31 mouse cellular contexts compared by ENCODE assay signal in the genomic region with DNA sequence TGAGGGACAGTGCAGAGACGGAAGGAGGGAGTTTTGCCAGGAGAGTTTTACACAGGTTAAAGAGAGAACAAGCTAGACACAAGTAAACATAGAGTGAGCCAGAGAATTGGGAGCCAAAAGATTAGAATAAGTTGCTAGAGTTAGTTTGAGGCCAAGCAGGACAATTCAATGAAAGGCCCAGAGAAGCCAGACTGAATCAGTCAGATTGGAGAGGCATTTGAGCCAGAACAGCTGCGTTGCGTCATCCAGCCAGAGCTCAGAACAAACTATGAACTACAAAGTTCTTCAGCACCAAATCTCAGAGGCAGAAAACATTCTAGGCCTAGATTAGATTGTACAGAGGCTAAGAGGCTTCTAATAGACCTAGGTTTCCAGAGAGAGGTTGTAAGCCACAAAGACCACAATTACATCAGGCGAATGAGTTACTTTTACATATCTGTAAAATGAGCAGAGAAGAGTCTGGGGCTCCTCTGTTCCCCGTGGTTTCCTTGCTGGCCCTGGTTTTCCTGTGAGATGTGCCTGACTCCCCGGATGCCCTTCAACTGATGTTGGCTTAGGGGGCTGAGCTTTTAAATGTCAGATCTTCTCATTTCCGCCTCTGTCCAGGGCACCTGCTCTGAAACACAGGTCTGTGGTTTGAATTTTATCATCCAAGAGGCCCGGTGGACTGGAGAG. TPM values are rescaled to one million over a fixed set of nuclear protein-coding genes. Genes with fewer than 3 reads are reported as not detected.
DNase-seq lines count a peak whose midpoint lies in the region; ATAC-seq and TF ChIP-seq lines count a peak whose summit lies in the region.
"Had no signal": no experiment of that assay in that cellular context is flagged by ENCODE, and none has a peak within 500 bp of the region (broad histone marks: within the 10 kb centered on the region; RNA-seq: fewer than 3 reads in every experiment).

No protein-coding gene starts in this region.

- DNase-seq in kidney, postnatal 0 days (ENCODE audit: low spot score), result peak; percentile 15
- no peak for DNase-seq in kidney, adult 2 months
- DNase-seq in CD4-positive helper T cell, adult 2 months (ENCODE audit: low read depth, low spot score), result peak; percentile 52
- no peak for DNase-seq in cerebellum, postnatal 10 days
- DNase-seq in spleen, postnatal 14 days (ENCODE audit: low spot score in 2 of 2), result no peak
- no peak for DNase-seq in adrenal gland, postnatal 4 days (ENCODE audit: low spot score in 2 of 2)
- DNase-seq: adrenal gland, adult 2 months; cerebellum, adult 11-12 months; cerebellum, postnatal 25 days; kidney, adult 11 months; kidney, postnatal 10 days; layer of hippocampus, adult 9-11 months; left cerebral cortex, postnatal 4 days; liver; lung, adult 18-20 months; lung, postnatal 36 days; right cerebral cortex, postnatal 14 days; spleen, adult 18-20 months had no signal

- no peaks in the 10 kb centered on the region for H3K27me3 ChIP-seq in kidney, postnatal 0 days (ENCODE audit: insufficient read depth, low read length)
- H3K27me3 ChIP-seq in kidney, adult 2 months (replicated peaks; ENCODE audit: control insufficient read depth, insufficient read depth, low read length), result no peaks in the 10 kb centered on the region
- H3K27me3 ChIP-seq in myocyte (ENCODE audit: control insufficient read depth, insufficient read depth, insufficient read length), result no peaks in the 10 kb centered on the region
- H3K27me3 ChIP-seq: CH12.LX; embryonic facial prominence, embryonic 15.5 days; heart, embryonic 15.5 days; neural tube, embryonic 12.5 days; stomach, embryonic 15.5 days had no signal

- H3K9me3 ChIP-seq in kidney, postnatal 0 days (replicated peaks; ENCODE audit: low read length), result no peaks in the 10 kb centered on the region
- H3K9me3 ChIP-seq: embryonic facial prominence, embryonic 15.5 days; heart, embryonic 15.5 days; neural tube, embryonic 12.5 days; stomach, embryonic 15.5 days had no signal

- WGBS in kidney, postnatal 0 days, result 82% methylated on average over 8 of the region's 8 CpGs
- WGBS in kidney, adult 2 months, result 87% methylated on average over 8 of the region's 8 CpGs

- H3K27ac ChIP-seq in kidney, postnatal 0 days, result no peak overlapping the region
- H3K27ac ChIP-seq in kidney, adult 2 months (ENCODE audit: insufficient read depth, low read depth, low read length), result no peak overlapping the region
- H3K27ac ChIP-seq: embryonic facial prominence, embryonic 15.5 days; heart, embryonic 15.5 days; left cerebral cortex, adult 2 months; neural tube, embryonic 12.5 days; stomach, embryonic 15.5 days had no signal

- no peaks in the 10 kb centered on the region; the same call in 1 of the 2 replicates for H3K4me1 ChIP-seq in kidney, postnatal 0 days (replicated peaks; ENCODE audit: insufficient read depth, low read length)
- no peaks in the 10 kb centered on the region for H3K4me1 ChIP-seq in kidney, adult 2 months (ENCODE audit: control insufficient read depth, insufficient read depth, low read length)
- H3K4me1 ChIP-seq: embryonic facial prominence, embryonic 15.5 days; neural tube, embryonic 12.5 days; stomach, embryonic 15.5 days had no signal

- no peak for TF ChIP-seq POLR2A in kidney, adult 2 months (IDR thresholded peaks at IDR 0.05; ENCODE audit: low read depth, low read length)
- no peak for TF ChIP-seq POLR2A in myocyte (IDR thresholded peaks at IDR 0.05; ENCODE audit: insufficient read length, low read depth)

- no peak overlapping the region for H3K4me2 ChIP-seq in kidney, postnatal 0 days (ENCODE audit: low read length)
- no peak overlapping the region for H3K4me2 ChIP-seq in myocyte (ENCODE audit: low read depth)
- H3K4me2 ChIP-seq: embryonic facial prominence, embryonic 15.5 days; heart, embryonic 15.5 days; neural tube, embryonic 12.5 days; stomach, embryonic 15.5 days had no signal

- TF ChIP-seq CTCF in kidney, postnatal 0 days (IDR thresholded peaks at IDR 0.05; ENCODE audit: low read depth), result no peak
- TF ChIP-seq CTCF in kidney, adult 2 months (conservative IDR thresholded peaks at IDR 0.05; ENCODE audit: insufficient read depth, insufficient read length, low read depth, low read length), result no peak

- ATAC-seq in kidney, postnatal 0 days (replicated peaks; ENCODE audit: low FRiP score, low read depth), result no peak
- ATAC-seq in activated CD4-positive, CD25-positive, alpha-beta regulatory T cell, adult 4 months, result peak; percentile 74
- ATAC-seq: hindbrain, embryonic 16.5 days had no signal

- H3K4me3 ChIP-seq in kidney, postnatal 0 days (replicated peaks; ENCODE audit: low read depth, low read length), result no peak overlapping the region
- H3K4me3 ChIP-seq in kidney, adult 2 months (ENCODE audit: insufficient read depth, low read depth, low read length), result no peak overlapping the region
- no peak overlapping the region for H3K4me3 ChIP-seq in myocyte
- H3K4me3 ChIP-seq: embryonic facial prominence, embryonic 15.5 days; heart, embryonic 15.5 days; left cerebral cortex, adult 2 months; neural tube, embryonic 12.5 days; stomach, embryonic 15.5 days had no signal

- no peak overlapping the region for H3K9ac ChIP-seq in kidney, postnatal 0 days (ENCODE audit: low read depth, low read length)
- H3K9ac ChIP-seq: embryonic facial prominence, embryonic 15.5 days; heart, embryonic 15.5 days; neural tube, embryonic 12.5 days; stomach, embryonic 15.5 days had no signal

- no peaks in the 10 kb centered on the region for H3K79me2 ChIP-seq in myocyte (ENCODE audit: control insufficient read depth, insufficient read depth)

- H3K36me3 ChIP-seq in kidney, postnatal 0 days (ENCODE audit: insufficient read depth, low read length), result no peaks in the 10 kb centered on the region
- H3K36me3 ChIP-seq in kidney, adult 2 months (ENCODE audit: control insufficient read depth, insufficient read depth, low read length), result no peaks in the 10 kb centered on the region
- H3K36me3 ChIP-seq in myocyte (ENCODE audit: control insufficient read depth, insufficient read depth), result no peaks in the 10 kb centered on the region
- H3K36me3 ChIP-seq: embryonic facial prominence, embryonic 15.5 days; heart, embryonic 15.5 days; neural tube, embryonic 12.5 days; stomach, embryonic 15.5 days had no signal

- no peak overlapping the region for H3ac ChIP-seq in myocyte (ENCODE audit: control insufficient read depth, insufficient read length)

TF ChIP-seq in myocyte, 11 proteins besides CTCF, POLR2A, EP300 and RAD21:
- TF ChIP-seq MYOD1 (IDR thresholded peaks at IDR 0.05; ENCODE audit: control insufficient read depth in 1 of 3, insufficient read length in 2 of 3, low read depth in 2 of 3), result peak in 1 of 3 experiments; percentile 32
- no peak for TF ChIP-seq TCF12 (IDR thresholded peaks at IDR 0.05; ENCODE audit: insufficient read depth, poor library complexity, severe bottlenecking)
- TF ChIP-seq USF1 (IDR thresholded peaks at IDR 0.05; ENCODE audit: low read depth), result no peak
- TF ChIP-seq SRF (IDR thresholded peaks at IDR 0.05; ENCODE audit: control insufficient read depth, insufficient read length, low read depth), result no peak
- TF ChIP-seq TCF3 (IDR thresholded peaks at IDR 0.05; ENCODE audit: insufficient read length, low read depth), result no peak
- no peak for TF ChIP-seq MAX (IDR thresholded peaks at IDR 0.05; ENCODE audit: low read depth)
- no peak for TF ChIP-seq REST (IDR thresholded peaks at IDR 0.05; ENCODE audit: insufficient read depth, insufficient read length)
- TF ChIP-seq CEBPB (IDR thresholded peaks at IDR 0.05; ENCODE audit: insufficient read depth, poor library complexity, severe bottlenecking), result peak; percentile 71; the same call in 1 of the 2 replicates
- no peak for TF ChIP-seq E2F4 (IDR thresholded peaks at IDR 0.05; ENCODE audit: insufficient read depth)
- no peak for TF ChIP-seq POLR2AphosphoS2 (IDR thresholded peaks at IDR 0.05; ENCODE audit: insufficient read length, low read depth)
- TF ChIP-seq MYOG (IDR thresholded peaks at IDR 0.05; ENCODE audit: control insufficient read depth in 1 of 3, insufficient read depth in 1 of 3, insufficient read length in 2 of 3, low read depth in 2 of 3), result peak in 2 of 3 experiments; percentile 22 to 31

RNA-seq across cellular contexts. Expression of gene Gmnn, which starts 17.1 kb away (rescaled TPM):
- 69.8 and 78.7 TPM in 2 replicates for polyA plus RNA-seq in kidney, postnatal 0 days (2015; fragmentation: Nextera tagmentation; extraction: Ambion mirVana)
- 4.1 and 7.1 TPM in 2 replicates for polyA plus RNA-seq in kidney, adult 2 months (2012; rRNA removed)
- polyA plus RNA-seq in activated CD4-positive, CD25-positive, alpha-beta regulatory T cell, adult 4 months (2017; shearing (Covaris generic)), result 10 to 100 TPM; 47.8 to 61.4 TPM
- 10.8 TPM for polyA plus RNA-seq in myocyte (2012; fragmentation: generic; extraction: Trizol)
- total RNA-seq in adrenal gland, postnatal 4 days (2021), result 10 to 100 TPM; 29.1 to 31.7 TPM
- polyA plus RNA-seq: adrenal gland, adult 2 months had no signal

RNA-seq across cellular contexts. Expression of gene BC005537, which starts 22.6 kb away (rescaled TPM):
- 19.1 and 20.6 TPM in 2 replicates for polyA plus RNA-seq in kidney, postnatal 0 days (2015; fragmentation: Nextera tagmentation; extraction: Ambion mirVana)
- 35.3 and 42.4 TPM in 2 replicates for polyA plus RNA-seq in kidney, adult 2 months (2012; rRNA removed)
- 10 to 100 TPM; 32.0 to 44.4 TPM for polyA plus RNA-seq in activated CD4-positive, CD25-positive, alpha-beta regulatory T cell, adult 4 months (2017; shearing (Covaris generic))
- polyA plus RNA-seq in myocyte (2012; fragmentation: generic; extraction: Trizol), result 27.3 TPM
- 100 to 1,000 TPM; 169 to 181 TPM for total RNA-seq in adrenal gland, postnatal 4 days (2021)

RNA-seq across cellular contexts. Expression of gene Armh2, which starts 37.8 kb away (rescaled TPM):
- not detected in 2 replicates for polyA plus RNA-seq in kidney, postnatal 0 days (2015; fragmentation: Nextera tagmentation; extraction: Ambion mirVana)
- polyA plus RNA-seq in kidney, adult 2 months (2012; rRNA removed), result not detected in 2 replicates
- not detected for polyA plus RNA-seq in activated CD4-positive, CD25-positive, alpha-beta regulatory T cell, adult 4 months (2017; shearing (Covaris generic))
- 0.07 TPM for polyA plus RNA-seq in myocyte (2012; fragmentation: generic; extraction: Trizol)
- total RNA-seq in adrenal gland, postnatal 4 days (2021), result not detected
- total RNA-seq: adrenal gland, adult 2 months; CH12.LX; gastrocnemius, adult 18-20 months; hematopoietic stem cell, adult 5-6 weeks; left cerebral cortex, adult 2 months; left cerebral cortex, postnatal 4 days; MEL had no signal
- polyA plus RNA-seq: adrenal gland, adult 2 months; embryonic facial prominence, embryonic 15.5 days; gonadal fat pad, adult 2 months; heart, embryonic 15.5 days; hindbrain, embryonic 16.5 days; neural tube, embryonic 12.5 days; stomach, embryonic 15.5 days had no signal

RNA-seq across cellular contexts. Expression of gene Acot13, which starts 52.5 kb away (rescaled TPM):
- polyA plus RNA-seq in kidney, postnatal 0 days (2015; fragmentation: Nextera tagmentation; extraction: Ambion mirVana), result 238 and 244 TPM in 2 replicates
- 259 and 286 TPM in 2 replicates for polyA plus RNA-seq in kidney, adult 2 months (2012; rRNA removed)
- 10 to 100 TPM; 69.2 to 76.1 TPM for polyA plus RNA-seq in activated CD4-positive, CD25-positive, alpha-beta regulatory T cell, adult 4 months (2017; shearing (Covaris generic))
- polyA plus RNA-seq in myocyte (2012; fragmentation: generic; extraction: Trizol), result 67.1 TPM
- total RNA-seq in adrenal gland, postnatal 4 days (2021), result 10 to 100 TPM; 49.6 to 58.0 TPM

RNA-seq across cellular contexts. Expression of gene Tdp2, which starts 52.6 kb away (rescaled TPM):
- 50.8 and 51.8 TPM in 2 replicates for polyA plus RNA-seq in kidney, postnatal 0 days (2015; fragmentation: Nextera tagmentation; extraction: Ambion mirVana)
- polyA plus RNA-seq in kidney, adult 2 months (2012; rRNA removed), result 19.6 and 19.7 TPM in 2 replicates
- 10 to 100 TPM; 17.2 to 24.2 TPM for polyA plus RNA-seq in activated CD4-positive, CD25-positive, alpha-beta regulatory T cell, adult 4 months (2017; shearing (Covaris generic))
- polyA plus RNA-seq in myocyte (2012; fragmentation: generic; extraction: Trizol), result 5.4 TPM
- total RNA-seq in adrenal gland, postnatal 4 days (2021), result 10 to 100 TPM; 39.4 to 40.7 TPM

Comparison
In these comparisons a context has a peak if more than half of its experiments do, and no peak if none do; other contexts are left out.
1. DNase-seq: peak in kidney, postnatal 0 days (single experiment) and CD4-positive helper T cell, adult 2 months (single experiment); none in kidney, adult 2 months (single experiment), cerebellum, postnatal 10 days (0 of 2), spleen, postnatal 14 days (0 of 2) and adrenal gland, postnatal 4 days (0 of 2).